Mouse (Mus musculus) spleen, embryonic (tissue): ENCODE results near the gene Mettl14.

Experiments
- CTCF ChIA-PET: fragments of 350-600 bp; sonication (Branson Sonifier 250); formaldehyde crosslinking; loops from one replicate; lab custom pipeline; 2022; lab: Charles Lee

The Mettl14 gene

DNA sequence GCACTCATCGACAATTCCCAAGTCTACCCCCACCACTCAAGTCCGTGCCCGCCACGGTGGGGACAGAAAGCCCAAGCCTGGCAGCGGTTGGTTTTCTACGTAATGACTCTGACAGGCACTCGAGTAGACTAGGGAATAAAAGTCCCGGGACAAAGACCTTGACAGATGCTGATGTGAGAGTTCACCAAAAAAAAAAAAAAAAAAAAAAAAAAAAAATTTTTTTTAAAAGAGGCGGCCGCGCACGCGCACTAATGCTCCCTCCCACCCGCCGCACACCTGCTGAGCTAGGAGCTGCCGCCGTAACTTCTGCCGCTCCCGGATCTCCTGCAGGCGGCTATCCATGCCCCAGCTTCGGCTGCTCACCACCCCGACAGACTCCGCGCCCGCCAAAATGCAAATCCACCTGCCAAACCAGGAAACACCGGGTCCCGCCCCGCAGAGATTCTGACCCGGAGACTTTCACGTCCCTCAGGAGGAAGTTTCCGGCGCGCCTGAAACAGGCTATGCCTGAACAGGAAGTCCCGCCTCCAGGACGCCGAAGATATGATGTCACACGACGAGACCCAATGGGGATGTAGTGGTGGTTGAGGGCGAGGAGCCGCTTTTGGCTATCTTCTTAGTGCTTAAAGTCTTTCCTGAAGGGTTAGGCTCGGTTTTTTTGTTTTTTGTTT lies at the start of gene Mettl14:
Gene Mettl14 (minus strand): TSS at position 623 of the 671 bp plus-strand sequence.
- CTCF ChIA-PET: interaction anchor here (0.7 kb wide), 3 partner anchors 9 to 14 kb away, joined by 3 read pairs; no protein-coding TSS in a partner anchor

DNA sequence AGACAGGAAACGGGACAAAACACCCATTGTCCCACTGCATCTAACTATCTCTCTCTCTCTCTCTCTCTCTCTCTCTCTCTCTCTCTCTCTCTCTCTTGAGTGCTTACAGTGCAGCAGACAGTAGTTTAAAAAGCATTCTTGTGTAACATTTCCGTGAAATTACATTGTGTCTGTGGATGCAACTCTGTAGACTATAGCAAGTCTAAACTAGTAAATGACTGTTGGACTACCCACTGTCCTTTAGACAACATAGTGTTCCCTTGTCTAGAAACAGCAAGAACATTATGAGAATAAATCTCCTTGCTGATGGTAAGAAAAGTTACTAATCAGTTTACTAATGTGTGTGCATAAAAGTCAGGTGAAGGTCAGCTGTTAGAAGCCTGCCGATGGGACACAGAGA lies 47.5 kb upstream of the Mettl14 start:
- CTCF ChIA-PET: no interaction called here

DNA sequence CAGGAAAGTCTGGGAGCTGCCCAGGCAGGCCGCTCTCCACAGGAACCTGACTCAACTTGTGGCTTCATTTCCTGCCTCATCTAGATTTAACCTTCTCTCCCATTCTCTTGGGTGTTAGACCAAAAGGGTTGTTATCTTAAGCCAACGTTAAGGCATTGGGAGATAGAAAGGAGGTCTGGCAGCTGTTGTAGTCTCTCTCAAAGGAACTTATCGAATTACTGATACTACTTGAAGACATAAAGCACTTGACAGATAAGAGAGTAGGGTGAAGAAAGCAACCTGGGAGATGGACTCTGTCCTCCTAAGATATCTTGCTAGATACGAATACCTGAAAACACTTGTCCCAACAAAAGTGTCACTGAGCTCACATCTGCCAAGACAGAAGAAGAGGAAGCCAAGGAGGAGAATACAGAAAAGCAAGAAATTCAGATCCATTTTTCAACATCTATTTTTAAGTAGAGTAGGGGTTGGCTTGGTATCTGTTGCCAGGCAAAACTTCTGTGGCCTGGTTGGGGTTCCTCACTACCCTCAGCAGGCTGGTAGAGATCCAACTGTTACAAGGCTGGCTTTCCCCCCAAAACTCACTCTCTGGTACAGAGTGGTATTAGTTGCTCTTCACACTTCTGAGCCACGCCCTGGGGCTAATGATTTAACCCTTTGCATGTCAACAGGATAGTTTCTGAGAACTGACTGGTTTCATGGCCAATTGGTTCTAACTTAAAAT lies 46.2 kb upstream of the Mettl14 start:
- CTCF ChIA-PET: no interaction called here

DNA sequence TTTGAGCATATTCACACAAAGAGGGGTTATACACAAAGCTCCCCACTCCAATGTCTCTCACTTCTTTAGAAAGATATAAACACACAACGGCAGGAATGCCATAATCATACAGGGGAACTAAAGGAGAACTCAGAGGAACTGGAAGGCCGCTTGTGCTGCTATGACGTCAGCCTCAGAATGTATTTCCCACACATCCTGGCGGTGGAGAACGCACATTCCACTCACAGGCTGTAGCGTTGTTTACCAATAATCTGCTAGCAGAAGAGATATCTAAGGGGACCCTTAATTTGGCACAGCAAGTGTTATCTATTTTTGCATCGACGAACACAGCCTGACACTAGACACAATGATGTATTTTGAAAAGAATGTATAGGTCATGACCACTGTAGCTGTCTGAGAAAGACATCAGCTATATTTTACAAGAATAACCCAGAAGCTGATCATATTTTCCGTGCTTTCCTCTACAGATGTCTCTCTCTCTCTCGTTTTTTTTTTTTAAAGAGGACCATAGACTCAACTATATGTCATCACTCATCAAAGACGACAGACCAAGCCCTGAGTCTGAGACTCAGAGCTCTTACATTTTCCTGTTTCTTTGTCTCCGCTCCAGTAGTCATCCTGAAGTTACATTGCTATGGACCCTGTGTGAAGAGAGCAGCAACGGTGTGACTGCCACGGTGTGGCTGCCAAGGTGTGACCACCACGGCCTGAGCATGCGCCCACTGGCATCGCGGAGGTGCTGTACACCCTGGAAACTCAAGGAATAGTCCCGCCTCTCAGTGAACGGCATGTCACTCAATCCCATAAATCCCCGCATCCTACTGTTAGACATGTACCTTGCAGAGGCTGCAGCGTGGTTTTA lies 43.9 kb upstream of the Mettl14 start:
- CTCF ChIA-PET: no interaction called here

DNA sequence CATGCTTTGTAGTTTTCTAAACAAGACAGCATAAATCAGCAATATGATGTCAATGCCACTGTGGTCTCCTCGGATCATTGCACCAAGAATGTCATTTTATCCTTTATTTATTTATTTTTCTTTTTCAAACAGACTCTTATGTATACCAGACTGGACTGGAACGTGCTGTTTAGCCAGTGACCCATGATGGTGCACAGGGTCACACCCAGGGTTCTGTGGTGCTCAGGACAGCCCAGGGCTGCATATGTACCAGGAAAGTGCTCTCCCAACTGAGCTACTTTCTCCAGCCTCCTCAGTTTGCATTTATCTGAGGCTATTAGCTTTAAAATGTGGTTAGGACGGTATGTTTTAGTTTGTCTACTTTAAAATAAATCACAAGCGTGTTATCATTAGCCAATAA lies 42.1 kb upstream of the Mettl14 start:
- CTCF ChIA-PET: no interaction called here

DNA sequence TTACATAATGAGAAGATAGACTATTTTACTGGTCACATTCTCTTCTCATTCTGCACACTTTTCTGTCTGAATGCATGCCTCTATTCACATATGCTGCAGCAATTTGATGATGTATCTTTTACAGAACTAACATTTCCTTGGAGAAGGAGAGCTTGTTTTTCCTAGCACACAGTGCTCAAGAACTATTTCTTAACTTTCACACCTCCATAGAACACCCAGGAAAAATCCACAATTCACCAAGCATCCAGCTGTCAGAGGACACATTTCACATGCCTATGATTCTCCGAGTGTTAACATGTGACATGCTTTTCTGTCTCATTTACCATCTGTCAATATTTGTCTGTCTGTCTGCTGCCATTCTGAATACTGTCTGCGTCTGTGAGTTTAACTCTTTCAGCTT lies 39.7 kb upstream of the Mettl14 start:
- CTCF ChIA-PET: no interaction called here

DNA sequence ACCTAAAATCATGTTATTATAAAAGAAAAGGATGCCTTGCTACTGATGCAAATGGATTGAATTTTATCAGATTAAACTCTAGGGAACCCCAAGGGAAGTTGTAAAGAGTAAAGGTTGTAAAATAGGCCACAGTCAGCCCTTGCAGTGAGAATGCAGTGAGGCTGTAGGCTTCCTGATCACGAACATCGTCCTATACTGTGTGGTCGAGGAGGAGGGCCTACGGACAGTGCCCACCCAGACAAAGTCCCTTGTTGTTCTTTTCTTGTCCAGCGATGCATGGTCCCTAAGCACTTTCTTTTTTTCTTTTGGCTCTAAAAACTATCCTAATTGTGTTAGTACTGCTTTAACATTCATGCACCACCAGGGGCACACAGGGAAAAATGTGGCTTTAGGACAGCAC lies 27.3 kb upstream of the Mettl14 start:
- CTCF ChIA-PET: no interaction called here

DNA sequence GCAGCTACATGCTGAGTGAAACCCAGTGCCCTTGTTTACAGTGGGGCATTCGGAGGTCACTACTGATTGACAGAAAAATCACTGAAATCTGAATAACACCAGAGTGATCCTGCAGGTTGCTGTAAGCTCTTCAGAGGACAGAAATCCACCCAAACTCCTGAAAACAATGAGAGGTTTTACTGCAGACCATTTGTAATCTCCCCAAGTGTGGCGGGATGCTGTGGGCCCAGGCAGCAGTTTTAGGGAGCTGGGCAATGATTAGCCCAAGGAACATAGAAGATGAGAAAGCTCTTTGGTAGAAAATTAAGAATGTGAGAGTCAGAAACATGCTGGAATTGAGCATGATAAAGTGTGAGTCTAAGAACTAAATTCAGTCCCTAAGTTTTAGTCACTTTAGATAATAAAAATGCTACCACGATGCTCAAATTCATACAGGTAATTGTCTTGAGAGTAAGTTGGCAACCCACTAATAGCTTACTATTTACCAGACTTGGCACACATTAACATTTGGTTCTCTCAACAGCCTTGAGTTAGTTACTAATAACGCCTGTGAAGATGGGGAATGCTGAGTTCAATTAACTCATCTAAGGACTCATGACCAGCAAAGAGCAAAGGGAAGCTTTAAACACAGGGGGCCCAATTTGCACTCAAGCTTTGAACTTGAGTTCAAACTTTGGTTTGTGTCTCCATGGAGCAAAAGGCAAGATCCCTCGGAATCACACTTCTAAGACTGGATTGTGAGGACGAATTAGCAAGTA lies 26.1 kb upstream of the Mettl14 start:
- CTCF ChIA-PET: no interaction called here

DNA sequence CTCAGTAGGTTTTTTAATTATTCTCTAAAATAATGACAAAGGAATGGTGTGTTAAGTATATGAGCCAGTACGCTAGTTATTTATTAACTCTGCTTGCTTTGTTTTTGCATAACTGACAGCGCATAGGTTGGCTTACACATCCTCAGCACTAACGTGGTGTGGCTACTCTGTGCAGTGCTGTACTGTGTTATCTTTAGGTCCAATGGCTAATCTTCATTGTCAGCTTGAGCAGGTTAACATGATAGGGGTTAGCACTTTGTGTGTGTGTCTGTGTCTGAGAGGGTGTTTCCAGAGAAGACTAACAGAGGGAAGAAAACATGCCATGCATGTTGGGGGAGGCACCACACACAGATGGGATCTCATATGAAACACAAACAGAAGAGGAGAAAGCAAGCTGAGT lies 19.0 kb upstream of the Mettl14 start:
- CTCF ChIA-PET: no interaction called here

DNA sequence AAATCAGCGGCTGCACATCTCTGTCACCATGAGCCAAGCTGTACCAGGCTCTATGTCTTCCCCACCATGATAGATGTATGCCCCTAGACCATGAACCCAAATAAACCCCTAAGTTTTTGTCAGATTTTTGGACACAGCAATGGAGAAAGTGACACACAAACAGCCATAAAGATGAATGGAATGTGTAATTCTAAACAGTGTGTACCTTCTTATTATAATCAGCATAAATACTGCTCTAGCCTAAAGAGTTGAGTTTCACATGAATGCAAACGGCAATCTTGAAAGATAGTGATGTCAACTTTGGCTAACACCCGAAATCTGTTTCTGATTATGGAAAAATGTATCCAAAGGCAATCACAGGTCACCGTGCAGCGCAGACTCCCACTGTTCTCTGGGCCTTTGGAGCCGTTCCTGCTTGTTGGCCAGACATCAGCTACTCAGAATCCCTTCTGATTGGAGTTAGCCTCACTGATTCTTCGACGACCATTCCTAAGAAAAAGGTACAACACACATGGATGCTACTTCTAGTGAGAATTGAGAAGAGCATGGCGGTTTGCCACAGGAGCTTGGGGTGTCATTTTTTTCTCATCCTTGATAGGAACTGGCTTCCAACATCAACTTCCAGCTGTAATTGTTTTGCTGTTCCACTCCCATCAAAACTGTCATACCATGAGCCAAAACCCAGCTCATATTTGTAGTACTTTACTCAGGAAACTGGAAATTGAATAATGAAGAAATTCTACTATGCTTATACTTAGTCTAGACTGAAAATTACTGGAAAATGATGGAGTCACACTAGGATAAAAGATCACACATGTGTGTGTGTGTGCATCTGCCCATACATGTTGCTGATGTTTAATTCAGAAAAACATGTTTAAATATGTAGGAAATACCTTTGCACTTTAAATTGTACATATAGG lies 11.9 kb upstream of the Mettl14 start:
- CTCF ChIA-PET: no interaction called here

DNA sequence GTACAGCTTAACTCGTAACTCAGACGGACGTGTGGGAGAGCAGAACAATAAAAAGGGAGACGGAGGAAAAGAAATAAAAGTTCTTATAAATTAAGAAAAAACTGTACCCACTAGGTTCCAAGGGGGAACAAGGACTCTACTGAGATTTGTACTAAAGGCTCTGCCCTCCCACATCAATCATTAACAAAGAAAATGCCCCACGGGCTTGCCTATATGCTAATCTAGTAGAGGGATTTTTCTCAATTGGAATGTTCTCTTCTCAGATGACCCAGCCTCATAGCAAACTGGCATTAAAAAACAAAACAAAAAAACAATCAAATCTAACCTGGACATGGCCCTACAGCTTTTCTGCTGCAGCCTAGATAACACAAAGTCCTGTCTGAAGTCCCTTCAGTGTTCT lies 9.7 kb upstream of the Mettl14 start:
- CTCF ChIA-PET: no interaction called here

DNA sequence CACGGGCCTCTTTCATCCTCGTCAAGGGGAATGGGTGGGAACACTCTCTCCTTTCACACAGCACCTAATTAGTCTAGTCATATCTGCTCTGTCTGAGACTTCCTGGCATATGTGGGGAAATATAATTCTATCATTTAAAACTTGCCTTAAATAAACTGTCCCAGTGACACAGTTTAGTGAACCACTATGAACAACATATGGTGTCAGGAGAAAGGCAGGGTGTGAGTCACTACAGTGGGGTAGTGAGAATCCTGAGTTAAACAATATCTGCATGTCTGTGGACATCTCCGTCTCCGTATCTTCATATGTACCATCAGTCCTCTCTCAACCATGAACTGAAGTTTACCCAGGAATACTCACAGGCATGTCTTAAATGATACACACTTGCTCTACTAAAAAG lies 5.3 kb upstream of the Mettl14 start:
- CTCF ChIA-PET: no interaction called here

DNA sequence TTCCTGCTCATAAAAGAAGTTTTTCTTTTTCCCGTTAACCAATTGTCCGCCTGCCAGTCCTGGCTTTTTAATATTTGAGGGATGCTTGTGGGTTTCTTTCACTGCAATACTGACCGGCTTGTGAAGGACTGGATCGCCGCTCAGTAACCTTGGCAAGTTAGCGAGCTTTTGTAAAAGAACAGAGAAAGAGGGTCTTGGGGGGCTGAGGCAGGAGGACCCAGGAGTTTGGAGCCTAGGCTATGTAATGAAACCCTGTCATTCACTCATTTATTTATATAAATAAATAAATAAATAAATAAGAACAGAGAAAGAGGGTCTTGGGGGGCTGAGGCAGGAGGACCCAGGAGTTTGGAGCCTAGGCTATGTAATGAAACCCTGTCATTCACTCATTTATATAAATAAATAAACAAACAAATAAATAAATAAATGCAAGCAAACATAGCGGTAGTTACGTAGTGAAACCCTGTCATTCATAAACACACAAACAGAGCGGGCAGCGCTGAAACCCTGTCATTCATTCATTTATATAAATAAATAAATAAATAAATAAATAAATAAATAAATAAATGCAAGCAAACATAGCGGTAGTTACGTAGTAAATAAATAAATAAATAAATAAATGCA lies 361 bp upstream of the Mettl14 start:
- CTCF ChIA-PET: interaction anchor here (0.7 kb wide), 2 partner anchors 13 to 15 kb away, joined by 3 read pairs; no protein-coding TSS in a partner anchor

DNA sequence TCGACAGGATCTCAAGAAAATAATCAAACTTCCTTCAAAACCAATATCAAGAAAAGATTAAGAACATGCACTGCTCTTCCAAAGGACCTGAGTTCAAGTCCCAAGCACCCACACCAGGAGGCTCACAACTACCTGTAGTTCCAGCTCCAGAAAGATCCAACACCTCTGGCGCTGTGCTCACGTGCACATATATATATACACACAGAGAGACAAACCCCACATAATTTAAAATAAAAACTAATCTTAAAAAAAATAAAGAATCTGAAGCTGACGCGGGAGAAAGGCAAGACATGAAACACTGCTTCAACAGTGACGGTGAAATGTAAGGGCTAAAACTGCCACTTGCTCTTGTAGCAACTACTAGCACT lies 806 bp downstream of the Mettl14 start:
- CTCF ChIA-PET: interaction anchor here (0.7 kb wide), 1 partner anchor 9 kb away, joined by 3 read pairs; no protein-coding TSS in a partner anchor

DNA sequence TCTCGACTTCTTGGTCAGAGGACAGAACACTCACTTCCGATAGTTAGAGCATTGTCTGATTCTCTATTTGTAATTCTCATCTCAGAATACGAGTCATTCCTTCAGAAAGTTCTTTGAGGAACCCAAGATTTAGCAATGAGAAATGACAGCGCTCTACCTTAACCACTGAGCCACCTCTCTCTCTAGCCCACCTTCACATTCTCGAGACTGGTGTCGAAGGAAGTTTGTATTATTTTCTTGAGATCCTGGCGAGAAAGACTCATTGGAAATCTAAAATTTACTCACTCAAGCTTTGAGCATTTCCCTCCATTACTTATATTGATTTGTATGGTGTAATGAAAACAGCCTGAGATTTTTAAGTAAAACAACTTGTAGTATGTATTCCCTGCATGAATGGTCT lies 1.5 kb downstream of the Mettl14 start:
- CTCF ChIA-PET: no interaction called here

DNA sequence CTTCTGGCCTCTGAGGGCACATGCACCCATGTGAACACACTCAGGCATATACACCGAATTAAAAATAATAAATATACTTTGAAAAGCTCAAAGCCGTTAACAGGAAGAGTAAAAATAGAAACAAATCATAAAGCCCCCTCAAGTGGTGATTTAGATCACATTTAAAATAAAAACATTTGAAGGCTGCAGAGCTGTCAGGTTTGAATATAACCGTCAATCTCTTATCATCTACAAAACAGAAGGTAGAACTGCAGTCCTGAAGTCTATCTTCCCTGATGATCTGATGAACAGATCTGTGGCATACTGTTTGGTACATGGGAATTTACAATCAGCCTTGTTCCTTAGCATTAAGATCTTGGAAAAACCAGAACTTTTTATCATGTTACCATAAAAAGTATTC lies 9.3 kb downstream of the Mettl14 start:
- CTCF ChIA-PET: interaction anchor here (0.6 to 0.7 kb wide), 2 partner anchors 9 to 40 kb away, joined by 3 read pairs; no protein-coding TSS in a partner anchor

DNA sequence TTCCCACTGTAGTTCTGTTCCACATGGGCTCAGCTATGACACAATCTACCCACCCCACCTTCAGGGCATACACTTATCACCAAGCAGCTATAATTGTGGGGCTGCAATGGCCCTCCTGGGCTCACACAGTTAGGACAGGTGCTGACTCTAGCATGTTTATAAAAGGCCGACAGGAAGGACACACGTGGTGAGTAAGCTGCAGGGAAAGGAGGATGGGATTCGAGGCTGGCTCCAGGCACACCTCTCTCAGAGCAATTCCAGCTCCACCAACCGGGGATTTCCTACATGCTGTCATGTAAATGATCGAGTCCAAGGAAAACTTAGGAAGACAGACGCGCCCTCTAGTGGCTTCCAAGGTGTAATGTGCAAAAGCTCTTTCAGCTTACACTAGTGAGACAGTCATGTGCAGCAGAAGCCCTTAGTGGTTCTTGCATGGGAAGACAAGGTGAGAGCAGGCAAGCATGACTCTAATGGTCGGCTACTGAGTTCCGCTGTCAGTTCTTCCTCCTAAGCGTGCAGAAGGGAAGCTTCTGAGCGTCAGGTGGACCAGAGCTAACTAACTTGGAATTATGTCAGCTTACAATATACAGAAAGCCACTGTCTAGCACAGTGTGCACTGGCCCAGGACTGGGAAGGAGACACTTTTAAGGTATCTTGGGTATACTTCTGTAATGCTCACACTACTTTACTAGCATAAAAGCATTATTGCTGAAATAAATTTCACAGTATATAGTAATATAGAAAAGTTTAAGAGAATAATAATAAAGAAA lies 14.0 kb downstream of the Mettl14 start:
- CTCF ChIA-PET: interaction anchor here (0.5 kb wide), 1 partner anchor 14 kb away, joined by 3 read pairs; the partner anchor contains the start of gene Mettl14

DNA sequence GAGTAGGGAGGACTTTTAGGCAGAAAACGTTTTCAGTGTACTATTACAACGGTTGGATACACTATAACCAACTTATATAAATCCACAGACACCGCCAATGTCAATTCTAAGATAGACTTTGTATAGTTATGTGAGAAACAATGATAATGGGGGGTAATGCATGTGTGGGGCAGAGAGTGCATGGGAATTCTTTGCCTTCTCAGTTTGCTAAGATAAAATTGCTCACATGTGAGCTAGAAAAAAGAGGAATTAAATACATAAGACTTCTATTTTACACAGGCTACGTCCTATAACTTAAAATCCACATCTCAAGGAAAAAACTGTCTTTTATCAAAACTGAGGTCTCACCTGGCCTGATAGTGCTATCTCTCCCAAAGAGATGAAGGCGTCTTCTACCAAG lies 15.0 kb downstream of the Mettl14 start:
- CTCF ChIA-PET: no interaction called here

DNA sequence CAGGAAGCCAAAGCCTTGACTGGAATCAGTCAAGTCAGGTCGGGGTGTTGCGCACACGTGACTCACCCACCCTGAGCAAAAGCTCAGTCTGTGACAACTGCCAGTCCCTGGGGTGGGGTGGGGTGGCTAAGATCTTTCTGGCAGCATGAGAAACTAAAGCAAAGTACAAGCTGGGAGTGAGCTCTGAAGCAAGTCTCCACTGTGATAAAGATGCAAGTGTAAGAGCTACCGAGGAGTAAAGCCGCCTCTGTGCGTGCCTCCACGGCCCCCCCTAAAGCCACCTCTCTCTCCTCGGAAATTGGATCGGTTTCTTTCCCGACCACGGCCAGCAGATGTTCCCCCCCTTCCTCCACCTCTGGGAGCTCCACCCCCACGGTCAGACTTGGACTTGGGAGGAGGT lies 16.7 kb downstream of the Mettl14 start:
- CTCF ChIA-PET: interaction anchor here (0.5 kb wide), 1 partner anchor 427 kb away, joined by 3 read pairs; no protein-coding TSS in a partner anchor
